Mouse (Mus musculus): Measurements from ENCODE around the gene Tbl1x.
"Not testable (repeated sequence)": the region's sequence is repeated elsewhere in the genome, so short reads cannot be mapped to it uniquely, and the experiment has no call there.

The Tbl1x gene

GRCm38 (mm10) chrX:77510371-77511300 is at the start of gene Tbl1x:
Gene Tbl1x, plus strand, starts transcription at chrX:77511013.
- DNase-seq (ENCODE audit: low read depth, low spot score): no peak

DNA sequence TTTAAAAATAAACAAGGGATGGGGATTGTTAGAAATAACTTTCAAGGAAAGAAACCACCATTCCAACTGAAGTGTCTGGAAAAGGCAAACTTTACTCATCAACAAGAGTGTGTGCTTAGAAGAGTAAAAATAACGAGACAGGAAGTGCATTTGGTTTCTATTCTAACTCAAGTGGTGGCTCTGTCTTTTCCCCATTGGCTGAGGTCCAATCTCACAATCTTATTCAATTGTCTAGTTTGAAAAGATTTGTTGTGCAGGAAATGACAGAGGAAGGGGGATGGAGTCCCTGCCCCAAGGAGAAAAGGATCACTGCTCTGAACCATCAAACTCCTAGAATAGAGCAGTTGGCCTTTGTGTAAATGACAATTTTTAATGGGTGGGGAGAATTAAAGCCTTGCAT is 41.6 kb upstream of the Tbl1x start:
- DNase-seq (ENCODE audit: low read depth, low spot score): no peak

- no peak for DNase-seq (ENCODE audit: low read depth, low spot score)
These were observed 38.0 kb upstream of the Tbl1x start for GRCm38 (mm10) chrX:77472858-77473257.

- DNase-seq (ENCODE audit: low read depth, low spot score): no peak
These were observed 37.3 kb upstream of the Tbl1x start for GRCm38 (mm10) chrX:77473511-77473910.

DNA sequence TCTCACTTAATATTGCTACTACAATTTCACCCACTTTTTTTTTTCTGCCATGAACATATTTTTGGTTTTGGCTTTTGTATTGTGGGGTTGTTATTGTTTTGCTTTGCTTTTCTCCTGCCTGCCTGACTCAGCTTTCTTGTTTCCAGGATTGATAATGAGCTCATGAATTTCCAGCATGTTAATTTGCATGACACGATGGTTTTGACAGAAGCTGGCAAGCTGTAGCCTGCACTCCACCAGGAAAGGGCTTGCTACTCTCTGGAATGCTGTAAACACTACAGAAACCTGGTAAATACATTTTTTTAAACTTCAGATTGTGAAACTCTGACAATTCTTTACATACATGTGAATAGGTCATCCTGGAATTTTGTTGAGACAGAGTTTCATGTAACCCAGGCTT is 36.3 kb upstream of the Tbl1x start:
- DNase-seq (ENCODE audit: low read depth, low spot score): no peak

- DNase-seq (ENCODE audit: low read depth, low spot score): no peak
These were observed 33.3 kb upstream of the Tbl1x start for GRCm38 (mm10) chrX:77477526-77477925.

DNA sequence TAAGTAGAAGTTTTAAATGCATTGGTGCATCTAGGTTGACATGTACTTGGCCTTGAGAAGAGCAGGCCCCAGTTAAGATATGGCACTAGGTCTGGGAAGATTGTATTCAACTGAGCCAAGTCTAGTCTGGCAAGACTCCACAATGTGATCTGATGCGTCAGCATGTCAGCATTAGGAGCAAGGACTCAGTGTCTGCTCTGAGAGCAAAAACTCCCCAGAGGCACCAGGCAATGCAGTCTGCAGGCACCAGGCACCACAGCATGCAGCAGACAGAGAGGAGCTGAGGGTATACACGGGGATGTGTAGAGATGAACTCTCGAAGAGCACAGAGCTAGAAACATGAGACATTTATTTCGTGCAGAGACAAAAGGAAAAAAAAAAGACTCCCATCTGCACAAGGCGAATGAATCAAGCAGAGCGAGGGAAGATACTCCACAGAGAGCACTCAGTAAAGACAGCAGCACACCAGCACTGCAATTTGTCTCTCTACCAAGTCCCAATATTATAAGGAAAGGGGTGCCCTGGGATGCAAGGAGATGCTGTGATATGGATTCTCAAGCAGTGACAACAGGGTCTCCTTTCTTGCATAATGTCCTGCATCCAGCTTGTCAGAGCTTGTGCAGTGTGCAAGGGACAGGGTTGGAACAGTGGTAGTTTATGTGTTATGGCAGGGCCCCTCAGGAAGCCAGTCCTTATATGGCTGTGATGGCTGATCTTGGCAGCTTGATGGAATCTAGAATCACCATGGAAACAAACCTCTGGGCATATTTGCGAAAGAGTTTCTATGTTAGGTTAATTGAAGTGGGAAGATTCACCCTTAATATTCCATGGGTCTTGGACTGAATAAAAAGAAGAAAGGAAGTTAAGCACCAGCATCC is 22.7 kb upstream of the Tbl1x start:
- no peak for DNase-seq (ENCODE audit: low read depth, low spot score)

DNA sequence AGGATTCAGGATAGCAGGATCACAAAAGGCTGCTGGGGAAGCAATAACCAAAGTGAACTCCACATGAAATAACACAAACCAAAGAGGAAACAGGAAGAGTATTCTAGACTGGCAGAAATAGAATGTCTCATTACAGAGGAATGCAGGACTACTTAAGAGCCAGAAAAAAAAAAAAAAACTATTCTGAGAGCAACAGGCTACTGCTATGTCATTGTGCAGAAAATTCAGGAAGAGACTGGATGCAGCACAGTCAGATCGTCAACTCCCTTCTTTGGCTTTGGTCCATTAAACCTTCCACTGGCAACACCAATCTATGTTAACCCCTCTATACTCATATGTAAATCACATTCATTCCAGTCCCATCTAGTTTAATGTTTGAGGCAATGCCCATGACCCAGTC is 20.7 kb upstream of the Tbl1x start:
- DNase-seq (ENCODE audit: low read depth, low spot score): no peak

- peak; percentile 82 for DNase-seq (ENCODE audit: low read depth, low spot score)
These were observed 1.7 kb upstream of the Tbl1x start for GRCm38 (mm10) chrX:77509149-77509548.

DNA sequence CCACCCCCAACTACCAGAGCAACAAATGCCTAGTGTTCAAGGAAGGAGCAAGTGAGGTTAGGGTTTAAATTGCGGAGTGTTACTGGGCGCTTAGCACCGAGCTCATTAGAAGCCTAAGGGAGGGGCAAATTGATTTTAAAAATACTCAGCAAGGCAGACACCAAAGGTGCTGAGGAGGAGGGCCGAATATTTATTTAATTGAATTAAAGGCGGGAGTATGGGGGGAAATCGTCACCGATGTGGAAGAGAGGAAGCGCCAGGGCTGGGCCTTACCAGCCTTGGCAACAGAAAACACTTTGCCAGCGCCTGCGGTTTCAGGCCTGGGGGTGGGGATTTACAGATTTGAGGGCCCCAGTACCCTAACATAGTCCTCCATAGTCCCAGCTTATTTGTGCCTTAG is 1.0 kb upstream of the Tbl1x start:
- DNase-seq (ENCODE audit: low read depth, low spot score): no peak

- no peak for DNase-seq (ENCODE audit: low read depth, low spot score)
These were observed 634 bp downstream of the Tbl1x start for GRCm38 (mm10) chrX:77511301-77511993.

- DNase-seq (ENCODE audit: low read depth, low spot score): no peak
These were observed 1.2 kb downstream of the Tbl1x start for GRCm38 (mm10) chrX:77511994-77512485.

DNA sequence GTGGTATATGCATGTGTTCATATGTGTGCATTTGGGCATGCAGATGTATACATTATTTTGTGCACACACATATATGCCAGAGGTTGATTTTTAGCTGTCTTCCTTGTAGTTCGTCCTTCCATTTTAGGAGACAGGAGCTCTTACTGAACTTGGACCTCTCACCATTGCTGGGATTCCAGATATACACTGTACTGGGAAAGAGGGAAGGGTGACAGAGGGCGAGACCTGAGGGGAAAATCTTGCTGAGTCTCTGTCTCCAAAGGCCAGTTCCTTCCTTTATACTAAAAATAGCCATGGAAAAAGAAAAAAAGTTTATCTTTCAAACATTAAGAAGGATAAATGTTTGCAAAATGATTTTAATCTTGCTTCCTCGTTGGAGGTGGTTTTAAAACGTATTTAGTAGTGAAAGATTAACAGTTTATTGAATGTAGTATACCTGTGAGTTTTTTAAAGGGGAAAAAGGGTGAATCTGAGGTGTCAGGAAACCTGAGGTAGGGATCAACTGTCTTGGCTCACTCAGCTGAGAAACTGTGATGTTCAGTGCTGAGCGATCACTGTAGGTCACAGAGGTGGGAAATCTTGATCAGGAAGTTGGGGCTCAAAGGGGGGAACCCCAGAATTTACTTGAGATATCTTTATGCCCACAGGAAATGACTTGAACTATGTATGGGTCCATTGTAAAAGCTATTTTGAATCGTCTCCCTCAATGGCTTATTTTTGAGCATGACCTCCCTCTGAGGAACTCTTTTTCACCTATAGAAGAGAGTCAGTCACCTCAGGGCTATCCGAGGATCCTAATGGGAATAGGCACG is 6.7 kb downstream of the Tbl1x start:
- no peak for DNase-seq (ENCODE audit: low read depth, low spot score)

DNA sequence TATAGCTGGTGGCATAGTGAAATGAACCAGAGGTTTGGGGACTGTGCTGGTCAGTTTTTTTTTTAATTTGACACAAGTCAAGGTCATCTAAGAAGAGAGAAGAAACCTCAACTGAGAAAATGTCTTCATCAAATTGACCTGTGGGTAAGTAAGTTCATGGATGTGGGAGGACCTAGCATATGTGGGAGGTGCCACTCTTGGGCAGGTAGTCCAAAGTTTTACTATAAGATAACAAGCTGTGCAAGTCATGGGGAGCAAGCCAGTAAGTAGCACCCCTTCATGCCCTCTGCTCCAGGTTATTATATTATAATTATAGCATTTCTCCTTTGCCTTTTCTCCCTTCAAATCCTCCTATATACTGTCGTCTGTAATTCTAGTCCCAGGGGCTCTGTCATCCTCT is 8.1 kb downstream of the Tbl1x start:
- DNase-seq (ENCODE audit: low read depth, low spot score): no peak

DNA sequence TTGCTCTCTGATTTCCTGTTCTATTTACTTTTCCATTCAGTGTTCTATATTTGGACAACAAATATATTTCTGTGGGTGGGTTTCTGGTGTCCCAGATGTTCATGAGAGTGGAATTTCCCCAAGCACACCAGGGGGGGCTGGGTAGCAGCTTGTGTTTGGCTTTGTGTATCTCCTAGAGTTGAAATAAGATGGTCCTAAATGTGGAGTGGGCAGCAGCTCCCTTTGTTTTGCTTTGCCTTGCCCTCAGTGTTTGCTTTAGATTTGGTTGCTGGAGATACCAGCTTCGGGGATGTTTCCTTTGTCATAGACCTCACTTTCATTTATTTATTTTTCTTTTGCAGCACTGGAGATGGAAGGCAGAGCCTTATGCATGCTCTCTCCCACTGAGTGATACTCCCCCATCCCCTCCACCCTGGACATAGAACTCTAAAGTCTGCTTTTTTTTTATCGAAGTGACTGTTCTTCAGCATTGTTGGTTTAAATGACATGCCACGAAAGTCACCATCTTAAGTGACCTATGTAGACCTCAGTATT is 12.1 kb downstream of the Tbl1x start:
- no peak for DNase-seq (ENCODE audit: low read depth, low spot score)

DNA sequence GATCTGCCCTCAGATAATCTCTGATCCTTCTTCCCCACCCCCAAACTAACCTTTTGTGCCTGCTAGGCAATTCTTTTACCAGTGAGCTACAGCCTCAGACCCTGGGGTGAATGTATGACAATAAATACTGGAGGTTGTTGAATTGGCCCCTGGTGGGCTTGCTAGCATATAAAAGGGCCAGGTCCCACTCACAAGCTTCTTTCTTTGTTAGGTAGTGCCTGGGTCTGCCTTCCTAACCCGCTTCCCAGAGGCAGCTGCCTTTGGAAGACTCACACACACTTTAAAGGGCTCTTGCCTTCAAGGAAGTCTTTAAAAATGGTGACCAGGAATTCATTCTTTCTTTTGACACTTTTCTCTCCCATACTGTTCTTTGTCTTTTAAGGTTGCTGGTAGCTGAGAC is 14.4 kb downstream of the Tbl1x start:
- no peak for DNase-seq (ENCODE audit: low read depth, low spot score)

- no peak for DNase-seq (ENCODE audit: low read depth, low spot score)
These were observed 17.6 kb downstream of the Tbl1x start for GRCm38 (mm10) chrX:77528401-77528800.

DNA sequence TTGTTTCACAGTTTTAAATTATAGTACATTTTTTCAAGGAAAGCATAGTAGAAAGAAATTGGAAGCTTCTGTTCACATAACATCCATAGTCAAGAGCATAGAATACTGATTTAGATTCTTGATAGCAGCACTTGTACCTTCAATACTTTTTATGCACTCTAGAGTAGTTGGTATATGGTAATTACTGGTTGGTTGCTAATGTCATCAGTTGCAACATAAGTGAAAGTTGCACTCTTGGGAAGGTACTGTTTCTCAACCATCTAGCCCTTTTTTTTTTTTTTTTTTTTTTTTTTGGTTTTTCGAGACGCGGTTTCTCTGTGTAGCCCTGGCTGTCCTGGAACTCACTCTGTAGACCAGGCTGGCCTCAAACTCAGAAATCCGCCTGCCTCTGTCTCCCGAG is 20.2 kb downstream of the Tbl1x start:
- no peak for DNase-seq (ENCODE audit: low read depth, low spot score)

DNA sequence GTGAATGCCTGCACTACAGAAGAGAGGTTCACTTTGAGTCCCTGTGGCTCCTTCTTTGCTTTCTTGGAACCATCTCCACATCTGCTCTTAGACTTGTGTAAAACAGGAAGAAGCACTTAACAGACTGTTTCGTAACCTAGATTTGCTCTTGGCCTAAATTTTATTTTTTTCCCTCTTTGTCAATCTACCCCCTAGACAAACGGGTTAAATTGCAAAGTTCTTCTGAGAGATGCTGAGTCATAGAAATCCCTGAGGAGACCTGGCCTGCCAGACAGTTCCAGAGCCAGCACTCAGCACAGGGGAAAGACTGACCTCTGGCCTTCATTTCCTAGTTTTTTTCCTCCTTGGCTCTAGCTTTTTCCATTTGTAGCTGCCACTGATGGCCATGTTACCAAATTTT is 23.1 kb downstream of the Tbl1x start:
- no peak for DNase-seq (ENCODE audit: low read depth, low spot score)

GRCm38 (mm10) chrX:77539770-77540169 is 29.0 kb downstream of the Tbl1x start:
- DNase-seq (ENCODE audit: low read depth, low spot score): not testable (repeated sequence)

DNA sequence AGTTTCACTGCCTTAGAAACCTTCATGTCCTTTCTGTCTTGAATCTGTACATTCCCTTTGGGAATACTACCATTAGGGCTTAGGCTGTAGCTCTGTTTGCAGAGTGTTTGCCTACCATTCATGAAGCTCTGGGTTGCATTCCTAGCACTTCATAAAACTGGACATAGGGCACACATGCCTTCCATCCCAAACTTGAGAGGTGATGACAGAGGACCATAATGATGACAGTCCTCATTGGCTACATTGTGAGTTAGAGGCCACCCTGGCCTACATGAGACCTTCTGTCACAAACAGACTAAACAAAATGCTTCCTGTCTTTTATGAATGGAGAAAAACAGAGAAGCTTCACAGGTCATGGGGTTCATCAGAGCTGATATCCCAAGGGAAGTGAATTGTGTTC is 33.2 kb downstream of the Tbl1x start:
- DNase-seq (ENCODE audit: low read depth, low spot score): no peak
